Mouse (Mus musculus) layer of hippocampus, postnatal 10 days (tissue): ENCODE data around the gene Cfap52. TPM values are rescaled to one million over a fixed set of nuclear protein-coding genes. Genes with fewer than 3 reads are reported as not detected.

Experiments used
- DNase-seq, 2 experiments: peaks; one replicate each; pipeline ENCODE4 v3.0.0; 2021; ENCODE audit warnings: low spot score in 2 of 2
- total RNA-seq, 2 experiments: library from RNA; stranded (reverse); gene quantifications; 2 replicates each; pipeline ENCODE4 v1.2.3; 2021

Cfap52 gene
- total RNA-seq, 2 experiments from 2014 or later: 2.8 to 4.0 TPM

DNA sequence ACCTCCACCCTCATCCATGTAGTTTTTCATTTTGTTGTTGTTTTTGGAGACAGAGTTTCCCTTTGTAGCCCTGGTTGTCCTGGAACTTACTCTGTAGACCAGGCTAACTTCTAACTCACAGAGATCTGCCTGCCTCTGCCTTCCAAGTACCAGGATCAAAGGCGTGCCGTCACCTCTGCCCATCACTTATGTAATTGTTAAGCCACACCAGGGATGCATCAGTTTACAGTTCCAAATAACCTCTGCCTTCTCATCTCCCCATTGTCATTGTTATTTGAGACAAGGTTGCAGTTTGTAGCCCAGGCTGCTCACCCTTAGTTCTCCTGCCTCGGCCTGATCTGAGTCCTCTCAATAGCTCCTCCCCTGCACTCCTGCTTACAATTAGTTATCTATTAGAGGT lies 33.3 kb downstream of the Cfap52 start:
- no peak for DNase-seq

DNA sequence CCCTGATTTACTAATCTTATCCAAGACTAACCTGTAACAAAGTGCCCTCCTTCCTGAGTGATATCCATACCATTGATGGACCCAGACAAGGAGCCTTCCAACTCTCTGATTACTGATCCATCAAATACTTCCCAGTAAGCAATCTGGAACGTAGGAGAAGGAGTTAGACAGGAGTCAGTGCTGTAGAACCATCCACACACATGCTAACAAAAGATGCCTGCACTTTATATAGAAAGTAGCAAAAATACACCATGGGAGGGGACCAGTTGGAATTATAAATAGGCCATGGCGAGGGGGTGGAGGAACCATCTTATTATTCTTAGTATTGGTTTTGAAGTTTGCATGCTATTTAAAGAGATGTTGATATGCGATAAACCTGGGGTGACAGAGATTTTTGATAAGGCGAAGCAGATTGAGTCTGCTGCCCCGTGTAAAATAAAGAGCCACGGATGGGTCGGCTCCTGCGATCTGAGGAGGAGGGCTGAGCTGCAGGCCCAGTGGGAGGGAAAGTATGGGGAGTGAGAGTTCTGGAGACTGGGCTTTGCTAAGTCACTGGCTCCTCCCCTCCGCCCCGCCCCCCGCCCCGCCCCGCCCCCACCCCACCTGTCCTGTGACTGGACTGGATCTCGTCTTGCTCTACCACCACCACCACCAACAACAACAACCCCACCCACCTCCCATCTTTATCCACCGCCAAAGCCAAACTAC lies 38.9 kb downstream of the Cfap52 start:
- DNase-seq: no peak

DNA sequence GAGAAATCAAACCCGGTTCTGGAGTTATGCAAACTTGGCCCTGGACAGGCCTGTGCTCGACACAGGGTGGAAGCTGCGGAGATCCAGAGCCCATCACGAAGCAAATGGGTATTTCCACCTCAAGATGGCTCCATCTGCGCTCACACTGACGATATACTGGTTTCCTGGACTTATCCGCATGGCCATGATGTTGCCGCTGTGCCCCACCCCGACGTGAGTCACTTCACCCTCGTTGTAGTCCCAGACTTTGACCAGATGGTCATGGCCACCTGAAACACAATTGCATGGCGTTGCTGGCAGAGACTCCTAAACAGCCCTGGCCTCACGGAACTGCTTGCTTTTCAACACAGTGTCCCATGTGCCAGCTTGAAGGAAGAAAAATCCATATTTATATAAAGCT lies 40.5 kb downstream of the Cfap52 start:
- no peak for DNase-seq

DNA sequence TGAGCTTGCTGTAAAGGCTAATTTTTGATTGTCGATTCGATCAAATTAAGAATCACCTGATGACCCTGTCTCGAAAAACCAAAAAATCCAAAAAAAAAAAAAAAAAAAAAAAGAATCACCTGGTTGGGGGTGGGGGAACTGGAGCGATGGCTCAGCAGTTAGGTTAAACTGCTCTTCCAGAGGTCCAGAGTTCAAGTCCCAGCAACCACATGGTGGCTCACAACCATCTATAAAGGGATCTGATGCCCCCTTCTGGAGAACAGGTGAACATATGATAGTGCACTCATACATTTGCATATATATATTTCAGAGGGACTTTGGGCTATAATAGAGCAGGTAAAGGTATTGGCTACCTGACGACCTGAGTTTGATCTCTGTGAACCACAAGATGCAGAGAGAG lies 41.7 kb downstream of the Cfap52 start:
- DNase-seq: no peak

DNA sequence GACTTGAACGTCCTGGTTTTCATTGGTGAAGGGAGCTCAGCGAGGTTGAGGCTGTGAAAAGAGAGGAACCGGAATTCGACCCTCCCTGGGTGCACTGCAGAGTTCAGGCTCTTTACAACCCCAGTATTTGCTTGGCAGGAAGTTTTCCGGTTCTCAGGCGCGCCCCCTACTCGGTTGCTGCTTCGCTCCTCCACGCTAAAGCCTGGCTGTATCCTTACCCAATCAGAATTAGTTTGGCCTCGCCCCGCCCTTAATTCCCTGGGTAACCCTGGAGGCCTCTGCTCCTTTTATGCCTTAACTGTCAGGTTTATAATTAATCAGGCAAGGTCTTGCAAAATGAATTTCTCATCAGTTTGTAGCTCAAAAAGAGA lies 42.7 kb downstream of the Cfap52 start:
- peak; percentile 45 to 68 for DNase-seq

DNA sequence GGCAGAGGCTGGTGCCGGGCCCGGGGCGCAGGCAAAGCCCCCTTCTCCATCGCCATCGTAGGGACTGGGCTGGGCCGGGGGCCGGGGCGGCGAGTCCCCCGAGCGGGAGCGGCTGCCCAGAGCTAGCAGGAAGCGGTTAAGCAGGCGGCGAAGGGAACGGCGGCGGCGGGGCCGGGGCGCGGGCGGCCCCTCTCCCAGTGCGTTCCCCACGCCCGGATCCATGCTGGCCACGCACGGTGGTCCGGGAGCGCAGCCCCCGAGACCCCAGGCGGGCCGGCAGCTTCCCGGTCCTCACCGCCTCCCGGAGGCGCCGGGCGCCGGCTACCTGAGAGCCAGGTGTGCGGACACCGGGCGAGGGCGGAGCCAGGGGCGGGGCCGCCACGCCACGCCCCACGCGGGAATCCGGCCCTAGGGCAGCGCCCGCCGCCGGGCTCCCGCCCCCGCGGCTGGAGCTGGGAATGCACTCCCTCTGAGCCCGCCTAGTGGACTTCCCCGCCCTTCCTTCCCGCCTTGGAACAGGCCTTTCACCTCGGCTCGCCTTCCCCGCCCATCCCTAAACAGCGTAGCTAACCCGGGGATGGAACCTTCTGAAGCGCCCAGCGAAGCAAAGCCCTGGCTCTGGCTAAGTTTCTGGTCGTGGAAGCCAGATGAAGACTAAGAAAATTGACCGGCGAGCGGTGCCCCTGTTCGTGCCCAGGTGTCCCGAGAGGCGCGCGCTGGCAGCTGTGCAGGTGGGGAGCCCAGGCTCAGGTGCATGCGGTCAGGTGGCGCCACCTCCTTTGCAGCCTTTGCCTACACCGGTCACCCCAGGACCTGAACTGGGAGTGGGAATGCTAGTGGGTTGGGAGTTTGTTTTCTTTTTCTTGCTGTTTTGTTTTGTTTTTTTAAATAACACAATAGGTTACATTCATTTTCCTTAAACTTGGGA lies 43.4 kb downstream of the Cfap52 start, which contains the start of gene Usp43:
Usp43 (minus strand) TSS at position 327 of the 928 bp plus-strand sequence.
- DNase-seq: peak; percentile 28 to 42

DNA sequence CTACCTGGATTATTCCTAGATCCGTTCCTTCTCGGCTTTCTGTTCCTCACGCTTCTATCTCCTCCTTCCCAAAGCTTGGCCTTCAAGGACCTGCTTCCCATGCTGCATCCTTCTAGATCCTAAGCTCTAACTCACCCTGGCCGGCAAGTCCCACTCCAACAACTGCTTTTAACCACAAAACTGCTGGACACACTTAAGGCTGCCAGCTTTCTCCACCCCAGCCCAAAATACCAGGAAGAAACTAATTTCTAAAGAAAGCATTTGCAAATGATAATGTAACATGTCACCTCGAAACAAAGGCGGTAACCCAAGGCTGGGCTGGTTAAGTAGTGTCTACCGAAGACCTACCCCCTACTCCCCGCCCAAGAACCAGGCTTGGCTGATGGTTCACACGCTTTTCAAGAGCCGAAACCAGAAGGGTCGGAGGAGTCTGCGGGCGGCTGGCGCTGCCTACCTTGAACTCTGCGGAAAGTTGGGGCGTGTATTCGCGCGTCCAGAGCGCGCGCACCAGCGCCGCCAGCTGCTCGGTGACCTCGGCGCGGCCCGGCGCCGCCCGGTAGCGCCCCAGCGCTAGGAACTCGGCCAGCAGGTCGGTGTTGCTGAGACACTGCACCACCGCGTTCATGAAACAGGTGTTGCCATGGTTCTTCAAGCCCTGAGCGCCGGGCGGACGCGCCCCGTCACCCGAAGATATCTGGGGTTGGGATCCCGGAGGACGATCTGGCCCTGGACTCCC lies 44.2 kb downstream of the Cfap52 start:
- DNase-seq: peak in 1 of 2 experiments; percentile 44

DNA sequence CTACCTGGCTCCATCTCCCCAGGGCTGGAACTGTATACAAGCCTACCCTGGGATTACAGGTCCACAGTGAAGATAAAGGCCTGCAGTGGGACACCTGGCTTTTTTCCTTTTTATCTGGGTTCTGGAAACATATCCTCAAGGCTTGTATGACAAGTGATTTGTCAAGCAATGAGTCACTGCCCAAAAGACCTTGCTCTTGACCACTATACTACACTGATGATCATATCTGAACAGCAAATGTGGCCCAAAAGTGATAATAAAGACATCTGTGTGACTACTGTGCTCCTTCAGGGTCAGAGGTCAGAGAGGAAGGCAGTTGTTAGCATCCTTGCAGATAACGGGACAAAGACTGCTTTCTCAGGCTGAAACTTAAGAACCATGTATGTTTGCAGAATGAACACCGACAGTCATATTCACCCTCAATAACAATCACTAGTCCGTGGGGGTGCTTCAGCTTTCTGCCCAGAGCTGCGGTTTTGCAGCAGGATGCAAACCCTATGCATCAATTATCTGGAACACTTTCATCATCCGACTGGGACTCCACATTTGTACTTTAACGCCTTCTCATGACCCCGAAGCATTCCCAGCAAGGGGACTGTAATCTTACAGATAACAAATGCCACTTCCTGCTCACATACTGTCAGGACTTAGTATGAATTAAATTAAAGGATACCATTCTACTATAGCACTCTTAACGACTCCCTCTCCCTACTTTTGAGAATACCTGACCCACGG lies 45.1 kb downstream of the Cfap52 start:
- DNase-seq: no peak

DNA sequence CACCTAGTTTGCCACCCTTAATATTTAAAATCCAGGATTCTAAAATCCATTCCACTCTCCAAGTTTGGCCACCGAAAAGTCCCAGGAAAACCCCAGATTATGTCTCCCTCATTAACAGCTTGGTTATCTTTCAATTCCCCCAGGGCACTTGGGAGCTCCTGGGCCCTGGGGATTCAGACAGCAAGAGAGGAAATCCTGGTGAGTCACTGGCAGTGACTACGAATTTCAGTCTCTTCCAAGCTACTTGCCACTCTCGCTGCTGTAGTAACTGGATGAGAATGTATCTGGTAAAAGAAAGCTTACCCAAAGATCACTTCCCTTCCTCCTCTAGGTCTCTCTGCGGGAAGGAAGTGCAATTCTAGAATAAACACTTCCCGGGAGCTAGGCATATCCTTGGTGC lies 45.9 kb downstream of the Cfap52 start:
- no peak for DNase-seq

DNA sequence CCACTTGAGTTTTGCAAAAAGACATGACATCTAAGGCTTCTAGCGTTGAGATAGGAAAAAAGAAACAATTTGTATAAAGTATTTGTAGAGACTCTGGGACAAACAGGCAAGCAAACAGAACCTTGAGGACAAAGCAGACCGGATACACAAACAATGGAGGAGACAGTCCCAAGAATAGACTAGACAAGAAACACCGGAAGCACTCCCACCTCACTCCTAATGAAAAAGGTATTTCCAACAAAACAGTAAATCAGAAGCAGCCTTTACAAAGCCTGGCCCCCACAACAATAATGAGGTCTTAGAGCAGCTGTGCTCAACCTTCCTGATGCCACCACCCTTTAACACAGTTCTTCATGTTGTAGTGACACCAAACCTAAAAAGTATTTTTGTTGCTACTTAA lies 48.3 kb downstream of the Cfap52 start:
- DNase-seq: no peak

DNA sequence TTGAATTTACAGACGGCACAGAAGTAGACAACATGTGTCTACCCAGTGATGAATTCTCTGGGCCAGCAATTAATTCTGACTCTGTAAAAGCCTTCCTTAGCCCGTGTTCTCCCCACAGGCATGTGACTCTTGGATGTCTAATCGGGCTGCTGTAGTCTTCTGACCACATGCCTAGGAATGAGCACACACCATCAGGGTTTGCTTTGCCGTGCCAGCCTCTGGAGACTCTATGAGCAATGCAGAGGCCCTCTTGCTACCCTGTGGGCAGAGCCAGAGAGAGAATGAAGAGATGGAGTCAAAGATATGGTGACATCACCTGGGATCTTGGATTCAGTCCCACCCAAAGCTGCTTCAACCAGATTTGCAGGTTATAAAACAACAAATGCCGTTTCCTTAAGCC lies 54.4 kb downstream of the Cfap52 start:
- no peak for DNase-seq

DNA sequence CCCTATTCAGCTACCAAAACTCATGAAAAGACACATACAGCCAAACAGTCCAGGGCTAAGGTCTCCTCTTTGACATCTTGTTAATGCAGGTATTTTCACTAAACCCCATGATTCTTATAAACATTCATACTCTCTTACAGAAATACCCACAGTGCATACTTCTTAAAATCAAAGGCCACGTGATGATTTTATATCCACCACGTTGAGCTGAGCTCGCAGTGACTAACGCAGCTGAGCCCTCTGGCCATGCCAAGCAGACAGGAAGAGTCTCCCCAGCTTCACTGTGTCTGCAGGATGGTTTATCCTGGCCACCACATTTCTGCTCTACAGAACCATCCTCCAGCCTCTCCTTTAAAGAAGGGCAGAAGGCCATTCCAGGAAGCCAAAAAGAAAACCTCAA lies 61.7 kb downstream of the Cfap52 start:
- DNase-seq: no peak

DNA sequence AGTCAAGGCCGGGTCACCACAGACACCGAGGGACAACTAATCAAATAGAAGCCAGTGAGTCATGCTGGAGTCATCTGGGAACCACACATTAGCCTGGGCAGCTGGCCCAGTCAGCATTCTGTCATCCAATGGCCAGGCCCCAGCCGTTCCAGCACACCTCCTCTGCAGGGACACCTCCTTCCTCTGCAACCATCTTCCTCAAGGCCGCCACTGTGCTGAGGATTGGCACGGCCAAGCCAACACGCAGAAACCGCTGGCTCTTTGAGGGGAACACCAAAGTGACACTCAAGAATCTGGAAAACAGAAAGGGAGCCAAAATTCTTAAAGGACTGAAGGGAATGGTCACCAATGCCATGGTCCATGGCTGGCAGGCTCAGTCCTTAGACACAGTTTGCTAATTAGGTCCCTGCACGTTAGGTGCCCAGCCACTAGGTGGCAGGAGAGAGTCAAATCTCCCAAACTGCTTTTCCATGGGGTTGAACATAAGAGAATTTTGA lies 68.3 kb downstream of the Cfap52 start:
- peak; percentile 67 to 72 for DNase-seq

DNA sequence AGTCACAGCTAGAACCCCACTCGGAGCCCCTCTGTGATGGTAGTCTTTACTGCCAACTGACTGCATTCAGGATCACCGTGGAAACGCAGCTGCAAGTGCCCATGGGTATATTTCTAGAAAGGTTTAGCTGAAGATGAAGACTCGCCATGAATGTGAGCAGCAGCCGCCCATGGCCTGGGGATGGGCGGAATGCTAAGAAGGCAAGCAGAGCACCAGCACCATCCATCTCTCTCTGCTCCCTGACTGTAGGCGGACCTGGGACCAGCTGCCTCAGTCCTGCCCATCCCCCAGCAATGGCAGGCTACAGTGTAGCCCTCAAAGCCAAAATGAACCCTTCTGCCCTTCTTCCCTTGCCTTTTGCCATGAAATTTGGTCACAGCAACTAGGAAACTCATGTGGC lies 69.8 kb downstream of the Cfap52 start:
- DNase-seq: no peak

DNA sequence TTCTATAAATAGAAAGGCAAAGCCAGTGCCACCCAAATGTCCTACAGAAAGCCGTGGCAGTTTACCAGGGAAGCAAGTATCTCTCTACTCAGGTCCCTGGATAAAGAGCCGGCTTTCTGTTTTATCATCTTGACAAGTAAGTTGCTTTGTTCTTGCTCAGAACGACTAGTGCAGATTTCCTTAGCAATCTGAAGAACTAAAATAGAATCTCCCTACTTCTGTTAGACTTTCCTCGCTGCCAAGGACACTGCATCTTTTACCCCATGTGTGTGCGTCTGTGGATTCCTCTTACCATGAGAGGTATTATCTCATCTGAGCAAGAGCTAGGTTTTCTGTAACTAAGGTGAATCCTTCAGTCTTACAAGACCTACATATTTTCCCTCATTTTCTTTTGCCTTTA lies 76.9 kb downstream of the Cfap52 start:
- no peak for DNase-seq

DNA sequence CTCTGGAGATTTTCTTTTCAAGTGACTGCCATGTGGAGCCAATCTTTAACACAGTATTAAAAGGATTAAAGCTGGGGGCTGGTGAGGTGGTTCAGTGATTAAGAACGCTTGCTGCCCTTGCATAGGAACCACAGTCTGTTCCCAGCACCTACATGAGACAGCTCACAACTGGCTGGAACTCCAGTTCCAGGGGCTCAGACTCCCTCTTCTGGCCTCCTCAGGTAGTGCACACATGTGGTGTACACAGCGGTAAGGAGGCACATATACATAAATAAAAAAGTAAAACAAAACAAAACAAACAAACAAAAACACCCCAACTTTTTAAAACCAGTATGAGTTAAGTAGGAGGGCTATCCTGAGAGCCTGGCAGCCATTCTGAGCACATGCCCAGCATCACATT lies 79.5 kb downstream of the Cfap52 start:
- DNase-seq: no peak

Other genes with a start within 250 kb of the Cfap52 start
- gene Glp2r, start 194.5 kb downstream of the Cfap52 start, total RNA-seq: under 1 TPM; 0.43 to 0.54 TPM
- not detected for gene Gsg1l2, start 191.0 kb downstream of the Cfap52 start, total RNA-seq
- under 1 TPM in 1 of 2 experiments, not detected in 1; 0.87 TPM for gene Dhrs7c, start 167.5 kb downstream of the Cfap52 start, total RNA-seq
- 1 to 10 TPM; 9.9 to 10.0 TPM for gene Usp43, start 43.5 kb downstream of the Cfap52 start, total RNA-seq
- gene Stx8, start 542 bp upstream of the Cfap52 start, total RNA-seq: 10 to 100 TPM; 27.2 to 37.8 TPM